Mouse (Mus musculus) midbrain, embryonic 10.5 days (tissue): Measurements from ENCODE around the gene Slc20a1. TPM values are rescaled to one million over a fixed set of nuclear protein-coding genes. Genes with fewer than 3 reads are reported as not detected.

Experiments used
- DNase-seq: peaks from one replicate; pipeline ENCODE4 v3.0.0-alpha.2; 2017; ENCODE audit warnings: low spot score
- H3K27ac ChIP-seq: fragments of 300-500 bp; sonication (generic); replicated peaks from 2 replicates; pipeline ENCODE4 v1.5.1; 2016; ENCODE audit warnings: mild to moderate bottlenecking
- H3K27me3 ChIP-seq: fragments of 300-500 bp; sonication (generic); 2 replicates; pipeline ENCODE4 v1.6.1; 2016; ENCODE audit warnings: low read depth, mild to moderate bottlenecking; ENCODE audit not compliant: poor library complexity, severe bottlenecking
- H3K36me3 ChIP-seq: fragments of 300-500 bp; sonication (generic); 2 replicates; pipeline ENCODE4 v1.6.1; 2016; ENCODE audit warnings: mild to moderate bottlenecking, moderate library complexity
- H3K4me1 ChIP-seq: fragments of 300-500 bp; sonication (generic); 2 replicates; pipeline ENCODE4 v1.6.1; 2016
- H3K4me3 ChIP-seq: fragments of 300-500 bp; sonication (generic); 2 replicates; pipeline ENCODE4 v1.5.1; 2016; ENCODE audit warnings: mild to moderate bottlenecking, moderate library complexity
- H3K9me3 ChIP-seq: fragments of 300-500 bp; sonication (generic); replicated peaks from 2 replicates; pipeline ENCODE4 v1.6.1; 2016; ENCODE audit warnings: mild to moderate bottlenecking
- WGBS: fragments of 180-500 bp; shearing (Covaris S2); methylation state at CpG from one replicate; pipeline ENCODE4 v1.1.7; 2016; 5-methylcytosine and 5-hydroxymethylcytosine counted together
- polyA plus RNA-seq: library from polyadenylated mRNA; unstranded; fragments of >200 nt; fragmentation: Nextera tagmentation; extraction: Ambion mirVana; gene quantifications from 2 replicates; pipeline ENCODE4 v1.2.1, GENCODE M21; 2016

Slc20a1 gene
- polyA plus RNA-seq: 53.7 and 55.6 TPM in 2 replicates

DNA sequence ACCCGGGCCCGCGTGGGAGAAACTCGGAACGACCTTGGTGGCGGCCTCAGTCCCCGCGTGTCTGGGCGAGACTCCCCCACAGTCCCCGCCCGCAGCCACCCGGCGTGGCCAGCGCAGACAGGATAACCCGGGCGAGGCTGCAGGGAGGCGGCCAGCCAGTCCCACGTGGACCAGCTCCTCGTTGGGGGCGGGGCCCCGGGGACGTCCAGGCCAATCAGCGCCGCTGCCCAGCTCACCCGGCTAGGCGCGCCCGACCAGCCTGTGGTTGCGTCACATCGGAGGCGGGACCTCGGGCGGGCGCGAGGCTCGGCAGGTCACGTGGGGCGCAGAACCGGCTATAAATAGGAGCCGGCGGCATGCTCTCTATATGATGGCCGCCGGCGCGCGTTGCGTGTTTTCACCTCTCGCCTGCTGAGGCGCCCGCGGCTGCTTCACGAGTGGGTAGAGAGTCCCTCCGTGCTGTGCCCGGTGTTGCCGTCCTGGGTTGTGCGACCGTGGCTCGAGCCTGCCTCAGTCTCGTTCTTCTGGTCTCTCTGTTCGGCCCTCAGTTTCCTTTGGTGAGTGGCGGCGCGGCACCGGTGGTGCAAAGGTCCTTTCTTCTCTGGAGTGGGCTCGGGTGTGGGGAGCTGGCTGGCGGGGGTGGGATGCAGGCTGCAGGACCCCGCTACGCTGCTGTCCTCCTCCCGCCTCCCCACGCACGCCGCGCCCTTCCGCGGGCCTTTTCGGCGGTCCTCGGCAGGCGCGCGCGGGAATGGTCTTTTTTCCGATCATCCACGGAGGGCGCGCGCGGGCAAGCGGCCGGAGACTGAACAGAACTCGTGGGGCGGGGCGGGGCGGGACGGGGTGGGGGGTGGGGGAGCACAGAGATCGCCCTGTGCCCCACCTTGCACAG, at the start of gene Slc20a1:
Gene Slc20a1 (plus strand): TSS at position 329 of the 892 bp plus-strand sequence.
- Histone ChIP-seq H3K9me3 (no peaks in the 10 kb centered on the region), H3K4me3 (peak within 1 kb of the TSS; percentile 96), H3K27ac (peak within 1 kb of the TSS; percentile 99), H3K27me3 (no peaks in the 10 kb centered on the region), H3K36me3 (peaks cover 39% of the 10 kb centered on the region), H3K4me1 (peaks cover 33% of the 10 kb centered on the region)
- DNase-seq: peak; percentile 99
- WGBS: under 1% methylated on average over 94 of the region's 96 CpGs

DNA sequence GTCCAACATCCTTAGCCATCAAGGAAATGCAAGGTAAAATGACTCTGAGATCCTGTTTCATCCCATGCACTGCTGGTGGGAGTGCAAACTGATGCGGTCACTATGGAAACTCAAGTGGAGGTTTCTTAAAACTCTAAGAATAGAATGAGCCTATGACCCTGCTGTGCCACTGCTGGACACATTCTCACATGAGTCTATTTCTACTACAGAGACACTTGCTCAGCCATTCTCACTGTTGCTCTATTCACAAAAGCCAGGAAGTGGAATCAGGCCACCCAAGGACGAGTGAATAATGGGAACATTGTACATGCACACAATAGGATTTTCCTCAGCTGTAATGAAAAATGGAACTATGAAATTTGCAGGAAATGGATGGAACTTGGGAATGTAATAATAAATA, 49.7 kb upstream of the Slc20a1 start:
- WGBS: 54% methylated on average over 2 of the region's 2 CpGs
- Histone ChIP-seq H3K27ac (no peak overlapping the region), H3K4me1 (peaks cover 8% of the 10 kb centered on the region), H3K9me3 (no peaks in the 10 kb centered on the region), H3K27me3 (no peaks in the 10 kb centered on the region), H3K4me3 (no peak overlapping the region), H3K36me3 (no peaks in the 10 kb centered on the region)
- DNase-seq: peak; percentile 14

DNA sequence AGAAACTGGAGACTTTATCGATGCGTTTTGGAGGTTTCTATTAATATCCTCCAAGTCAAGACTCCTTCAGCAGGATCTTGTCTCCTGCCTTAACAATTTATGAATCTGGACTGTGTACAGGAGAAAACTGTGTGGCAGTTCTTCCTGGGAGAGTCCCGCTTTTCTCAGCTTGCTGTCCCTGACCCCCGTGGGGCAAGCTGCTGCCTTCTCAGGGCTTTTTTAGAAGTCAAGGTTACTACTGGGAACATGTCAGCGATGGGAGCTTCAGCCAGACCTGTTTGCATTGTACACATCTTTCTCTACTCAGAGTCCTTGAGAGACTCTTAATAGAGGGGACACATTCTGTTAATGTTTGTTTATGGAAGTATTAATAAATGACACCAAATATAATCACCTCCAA, 48.2 kb upstream of the Slc20a1 start:
- whole genome bisulfite sequencing: 90% methylated on average over 5 of the region's 5 CpGs
- H3K4me3 ChIP-seq: no peak overlapping the region
- peaks cover 8% of the 10 kb centered on the region for H3K4me1 ChIP-seq
- DNase-seq: no peak
- H3K9me3 ChIP-seq: no peaks in the 10 kb centered on the region
- H3K27ac ChIP-seq: no peak overlapping the region
- H3K27me3 ChIP-seq: no peaks in the 10 kb centered on the region
- H3K36me3 ChIP-seq: no peaks in the 10 kb centered on the region

DNA sequence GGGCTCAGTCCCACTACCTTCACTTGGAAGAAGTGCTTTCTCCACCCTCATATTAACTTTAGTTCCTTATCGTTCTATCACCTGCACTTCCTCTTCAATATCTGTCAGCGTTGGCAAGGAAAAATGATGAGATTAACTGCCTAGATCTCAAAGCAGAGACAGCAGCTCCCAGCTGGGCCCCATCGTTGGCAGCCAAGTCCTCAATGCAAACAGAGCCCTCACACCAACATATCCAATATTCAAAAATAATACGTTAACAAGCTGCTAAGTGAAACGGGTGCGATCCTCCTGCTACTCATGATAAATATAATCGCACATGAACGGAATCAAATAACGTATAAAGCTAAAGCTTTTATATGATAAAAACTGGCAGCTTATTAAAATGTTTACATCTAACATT, 47.5 kb upstream of the Slc20a1 start:
- H3K27ac ChIP-seq: no peak overlapping the region
- 95% methylated on average over 9 of the region's 9 CpGs for WGBS
- no peak for DNase-seq
- H3K36me3 ChIP-seq: no peaks in the 10 kb centered on the region
- no peak overlapping the region for H3K4me3 ChIP-seq
- peaks cover 8% of the 10 kb centered on the region for H3K4me1 ChIP-seq
- no peaks in the 10 kb centered on the region for H3K27me3 ChIP-seq
- H3K9me3 ChIP-seq: no peaks in the 10 kb centered on the region

DNA sequence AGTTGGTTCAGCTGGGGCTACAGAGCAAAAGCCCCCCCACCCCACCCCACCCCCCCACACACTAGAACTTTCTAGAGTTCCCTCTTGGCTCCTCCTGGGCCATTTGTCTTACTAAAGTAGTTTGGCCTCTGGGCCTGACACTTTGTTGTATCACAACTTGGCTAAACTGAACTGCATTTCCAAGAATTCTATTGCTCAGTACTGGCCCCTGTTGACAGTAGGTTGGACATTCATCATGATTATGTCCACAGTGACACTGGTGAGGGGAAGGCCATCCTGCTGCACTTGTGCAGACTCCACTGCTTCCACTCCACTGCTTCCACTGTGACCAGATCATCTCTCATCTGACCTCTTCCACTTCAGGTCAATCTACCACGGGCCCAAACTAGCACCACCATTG, 45.8 kb upstream of the Slc20a1 start:
- no peak for DNase-seq
- no peak overlapping the region for H3K4me3 ChIP-seq
- WGBS: 81% methylated on average over 1 of the region's 1 CpGs
- H3K27me3 ChIP-seq: no peaks in the 10 kb centered on the region
- H3K9me3 ChIP-seq: no peaks in the 10 kb centered on the region
- peaks cover 8% of the 10 kb centered on the region for H3K4me1 ChIP-seq
- no peaks in the 10 kb centered on the region for H3K36me3 ChIP-seq
- no peak overlapping the region for H3K27ac ChIP-seq

DNA sequence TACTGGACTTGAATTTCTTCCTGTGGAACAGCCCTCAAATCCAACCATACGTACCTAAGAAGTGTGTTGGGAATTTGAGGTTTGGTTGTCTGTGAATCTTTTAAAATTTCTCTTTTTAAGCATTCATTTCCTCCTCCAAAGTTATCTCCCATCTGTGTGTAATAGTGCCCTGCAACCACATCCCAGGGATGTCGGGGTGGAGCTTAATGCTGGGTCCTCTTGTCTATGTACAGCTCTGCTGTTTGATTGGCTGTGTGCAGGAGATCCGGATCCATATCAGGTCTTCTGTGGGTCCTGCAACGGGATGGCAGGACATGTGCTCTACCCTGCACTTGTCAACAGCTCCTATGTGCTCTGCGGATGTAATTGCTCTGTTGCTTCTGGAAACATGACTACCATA, 33.7 kb upstream of the Slc20a1 start:
- 82% methylated on average over 5 of the region's 5 CpGs for WGBS
- Histone ChIP-seq H3K9me3 (peaks cover 7% of the 10 kb centered on the region; the same call in 1 of the 2 replicates), H3K4me3 (no peak overlapping the region), H3K27ac (no peak overlapping the region), H3K4me1 (peaks cover 10% of the 10 kb centered on the region), H3K27me3 (no peaks in the 10 kb centered on the region), H3K36me3 (no peaks in the 10 kb centered on the region)
- DNase-seq: no peak

DNA sequence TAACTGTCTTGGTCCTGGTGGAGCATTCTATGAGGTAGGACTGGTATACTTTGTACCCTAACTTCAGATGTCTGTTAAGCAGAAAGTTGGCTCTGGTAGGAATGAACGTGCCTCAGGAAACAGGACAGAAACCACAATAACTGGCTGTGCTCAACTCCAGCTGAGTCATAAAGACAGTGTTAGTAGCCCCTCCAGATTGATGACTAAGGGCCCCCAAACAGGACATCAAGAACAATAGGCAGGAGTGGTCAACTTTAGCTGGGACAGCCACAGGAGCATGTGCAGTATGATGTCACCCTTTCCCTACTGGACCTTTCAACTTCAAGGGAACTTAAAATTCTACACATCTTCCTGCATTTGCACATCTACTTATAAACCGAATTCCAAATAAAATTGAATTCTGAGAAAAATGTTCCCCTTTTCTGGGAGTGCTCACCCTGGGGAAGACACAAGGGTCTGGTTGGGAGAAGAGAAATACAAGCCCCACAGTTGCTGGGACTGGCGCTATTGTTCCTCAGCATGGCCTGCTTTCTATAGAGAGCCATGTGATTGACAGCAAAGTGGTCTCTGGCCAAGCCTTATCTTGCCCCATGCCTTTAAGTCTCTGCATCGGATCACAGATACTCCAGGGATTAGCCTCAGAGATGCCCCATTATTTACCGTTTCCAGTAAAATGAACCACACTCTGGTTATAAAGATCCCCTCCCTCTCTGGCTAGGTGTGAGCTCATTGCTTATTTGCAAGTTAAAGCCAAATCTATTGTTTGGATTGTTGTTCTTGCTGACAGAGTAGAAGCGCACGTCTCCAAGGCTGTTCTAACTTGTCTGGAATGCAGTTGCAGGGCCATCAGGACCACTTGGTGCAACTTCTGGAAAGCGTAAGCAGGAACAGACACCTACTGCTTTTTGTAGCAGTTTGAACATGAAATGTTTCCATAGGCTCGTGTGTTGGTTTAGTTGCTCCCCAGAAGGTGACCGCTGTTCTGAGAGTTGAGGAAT, 31.8 kb upstream of the Slc20a1 start:
- H3K4me3 ChIP-seq: no peak overlapping the region
- H3K9me3 ChIP-seq: peaks cover 7% of the 10 kb centered on the region; the same call in 1 of the 2 replicates
- no peaks in the 10 kb centered on the region for H3K27me3 ChIP-seq
- DNase-seq: no peak
- peaks cover 10% of the 10 kb centered on the region for H3K4me1 ChIP-seq
- 0 out of 2 replicates have a peak overlapping the region, but pooled peaks have one; percentile 4 for H3K27ac ChIP-seq
- 80% methylated on average over 10 of the region's 10 CpGs for WGBS
- H3K36me3 ChIP-seq: no peaks in the 10 kb centered on the region

DNA sequence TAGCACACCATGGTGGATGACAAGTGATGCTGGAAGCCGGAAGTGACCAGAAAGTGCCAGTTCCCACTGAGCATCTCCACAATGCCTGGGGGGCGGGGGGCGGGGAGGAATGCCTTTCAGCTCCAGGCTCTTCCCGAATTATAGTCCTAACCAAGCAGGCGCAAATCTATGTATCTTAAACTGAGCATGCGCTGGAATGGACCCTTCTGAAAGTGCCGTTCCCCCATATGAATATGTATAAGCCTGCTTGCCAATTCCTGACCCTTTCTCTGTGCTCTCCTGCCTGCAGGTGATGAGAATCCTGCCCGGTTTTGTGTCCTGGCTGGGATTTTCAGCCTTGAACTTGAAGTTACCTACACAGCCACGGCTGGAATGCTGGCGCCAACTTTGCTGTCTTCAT, 25.2 kb upstream of the Slc20a1 start:
- peaks cover 24% of the 10 kb centered on the region for H3K4me1 ChIP-seq
- H3K27ac ChIP-seq: no peak overlapping the region
- H3K4me3 ChIP-seq: no peak overlapping the region
- no peaks in the 10 kb centered on the region for H3K27me3 ChIP-seq
- no peak for DNase-seq
- H3K36me3 ChIP-seq: no peaks in the 10 kb centered on the region
- peaks cover under 1% of the 10 kb centered on the region; the same call in 1 of the 2 replicates for H3K9me3 ChIP-seq
- 62% methylated on average over 10 of the region's 10 CpGs for WGBS

DNA sequence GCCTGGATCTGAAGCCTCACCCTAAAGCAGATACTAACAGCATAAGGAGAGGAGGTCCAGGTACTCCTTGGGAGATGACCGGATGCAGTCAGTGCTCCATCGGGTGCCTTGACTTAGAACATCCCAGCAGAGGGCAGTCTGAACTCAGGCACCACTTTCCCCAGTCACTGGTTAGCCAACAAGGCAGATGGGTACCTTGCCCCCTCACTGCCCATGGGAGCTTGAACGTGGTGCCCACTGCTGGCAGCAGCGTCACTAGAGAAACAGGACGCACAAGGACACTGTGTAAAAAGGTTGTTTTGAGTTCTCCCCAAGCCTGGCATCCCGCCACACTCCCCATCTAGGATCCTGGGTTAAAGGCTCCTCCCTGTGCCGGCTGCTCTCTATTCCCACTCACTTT, 24.1 kb upstream of the Slc20a1 start:
- Histone ChIP-seq H3K4me3 (no peak overlapping the region), H3K27ac (no peak overlapping the region), H3K4me1 (peaks cover 26% of the 10 kb centered on the region), H3K27me3 (no peaks in the 10 kb centered on the region), H3K36me3 (no peaks in the 10 kb centered on the region), H3K9me3 (no peaks in the 10 kb centered on the region)
- DNase-seq: no peak
- 46% methylated on average over 7 of the region's 7 CpGs for WGBS

DNA sequence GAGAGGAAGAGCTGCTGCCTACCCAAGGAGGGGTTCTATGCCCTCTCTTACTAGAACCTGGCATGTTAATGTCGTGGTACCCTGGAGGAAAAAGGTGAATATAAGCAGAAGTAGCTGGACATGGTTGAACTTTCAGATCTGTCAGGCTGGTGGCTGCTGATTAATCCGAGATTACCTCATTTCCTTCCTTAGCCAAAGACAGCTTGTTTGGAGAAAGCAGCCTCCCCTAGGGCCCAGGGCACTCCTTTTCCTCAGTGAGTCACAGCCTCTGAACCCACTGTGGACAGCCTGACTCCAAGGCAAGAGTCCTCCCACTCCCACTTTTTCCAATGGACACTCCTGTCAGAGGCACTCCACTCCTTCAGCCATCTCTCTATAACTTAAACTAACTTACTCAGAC, 22.9 kb upstream of the Slc20a1 start:
- DNase-seq: no peak
- Histone ChIP-seq H3K9me3 (no peaks in the 10 kb centered on the region), H3K4me1 (peaks cover 26% of the 10 kb centered on the region), H3K27ac (no peak overlapping the region), H3K4me3 (no peak overlapping the region), H3K36me3 (no peaks in the 10 kb centered on the region), H3K27me3 (no peaks in the 10 kb centered on the region)
- 80% methylated on average over 2 of the region's 2 CpGs for WGBS

DNA sequence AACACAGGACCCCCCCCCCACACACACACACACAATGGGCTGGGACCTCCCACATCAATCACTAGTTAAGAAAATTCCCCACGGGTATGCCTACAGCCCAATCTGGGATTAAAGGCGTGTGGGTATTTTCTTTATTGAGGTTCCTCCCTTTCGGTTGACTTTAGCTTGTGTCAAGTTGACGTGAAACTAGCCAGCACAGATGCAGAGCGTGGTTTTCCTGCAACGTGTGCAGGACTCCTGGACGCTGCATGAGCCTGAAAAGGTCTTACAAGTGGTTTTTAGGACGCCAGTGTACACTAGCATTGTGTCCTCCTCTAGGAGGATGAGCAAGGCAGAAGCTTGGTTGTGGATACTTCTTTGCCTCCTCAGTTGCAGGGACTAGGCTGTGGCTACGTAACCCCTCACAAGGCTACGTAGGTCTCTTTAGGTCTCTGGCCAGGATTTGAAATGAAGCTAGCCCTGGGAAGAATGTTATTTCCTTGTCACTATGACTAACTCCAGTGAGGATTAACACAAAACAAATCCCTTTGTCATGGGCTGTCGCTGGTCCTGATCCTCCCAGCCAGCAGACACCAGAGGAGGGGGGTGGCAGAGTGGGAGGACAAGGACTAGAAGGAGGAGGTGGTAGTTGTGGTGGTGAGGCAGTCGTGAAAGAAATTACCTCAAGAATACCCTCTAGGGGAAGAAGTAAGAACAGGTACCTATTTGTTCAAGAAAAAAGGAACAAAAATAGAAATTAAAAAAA, 21.7 kb upstream of the Slc20a1 start:
- Histone ChIP-seq H3K9me3 (no peaks in the 10 kb centered on the region), H3K27ac (no peak overlapping the region), H3K36me3 (no peaks in the 10 kb centered on the region), H3K27me3 (no peaks in the 10 kb centered on the region), H3K4me3 (no peak overlapping the region), H3K4me1 (peaks cover 26% of the 10 kb centered on the region)
- 65% methylated on average over 12 of the region's 12 CpGs for WGBS
- no peak for DNase-seq

DNA sequence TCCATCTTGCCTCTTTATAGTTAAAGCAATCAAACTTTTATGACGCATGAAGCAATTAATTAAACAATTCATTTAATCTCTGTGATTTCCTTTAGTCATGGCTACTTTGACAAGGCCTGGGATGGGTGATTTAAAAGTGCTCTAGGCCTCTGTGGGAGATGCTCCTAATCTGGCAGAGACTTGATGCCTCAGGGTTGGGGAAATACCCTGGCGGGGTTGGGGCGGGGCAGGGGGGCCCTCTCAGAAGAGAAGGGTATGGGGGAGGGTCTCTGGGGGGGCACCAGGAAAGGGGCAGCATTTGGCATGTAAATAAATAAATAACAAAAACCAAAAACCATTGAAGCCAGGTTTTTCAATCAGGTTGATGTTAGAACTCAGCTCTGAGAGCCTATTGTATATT, 20.9 kb upstream of the Slc20a1 start:
- H3K27me3 ChIP-seq: no peaks in the 10 kb centered on the region
- H3K36me3 ChIP-seq: no peaks in the 10 kb centered on the region
- no peak for DNase-seq
- no peak overlapping the region for H3K27ac ChIP-seq
- H3K4me3 ChIP-seq: no peak overlapping the region
- H3K9me3 ChIP-seq: no peaks in the 10 kb centered on the region
- H3K4me1 ChIP-seq: peaks cover 26% of the 10 kb centered on the region
- WGBS: 66% methylated on average over 3 of the region's 3 CpGs
